Mouse (Mus musculus) lung, postnatal 0 days (tissue): ENCODE measurements around the gene Opcml. TPM values are rescaled to one million over a fixed set of nuclear protein-coding genes. Genes with fewer than 3 reads are reported as not detected.

Source experiments
- ATAC-seq: fragments of 200-750 bp; cut with Nextera tagmentation; 2 replicates; pipeline ENCODE4 v1.8.0; 2017; ENCODE audit warnings: moderate library complexity
- DNase-seq: peaks from one replicate; pipeline ENCODE4 v3.0.0-alpha.2; 2016; ENCODE audit warnings: low spot score
- H3K27ac ChIP-seq: fragments of 300-500 bp; sonication (generic); 2 replicates; pipeline ENCODE4 v1.5.1; 2014; ENCODE audit warnings: antibody characterized with exemption, mild to moderate bottlenecking, low read length, mixed read lengths
- H3K27me3 ChIP-seq: fragments of 300-500 bp; sonication (generic); replicated peaks from 2 replicates; pipeline ENCODE4 v1.6.1; 2014; ENCODE audit warnings: low read length, mixed read lengths; ENCODE audit not compliant: insufficient read depth
- H3K36me3 ChIP-seq: fragments of 300-500 bp; sonication (generic); 2 replicates; pipeline ENCODE4 v1.6.1; 2014; ENCODE audit warnings: low read length, mixed read lengths; ENCODE audit not compliant: insufficient read depth
- H3K4me1 ChIP-seq: fragments of 300-500 bp; sonication (generic); 2 replicates; pipeline ENCODE4 v1.6.1; 2014; ENCODE audit warnings: antibody characterized with exemption, low read depth, low read length, mixed read lengths; ENCODE audit not compliant: insufficient read depth
- H3K4me2 ChIP-seq: fragments of 300-500 bp; sonication (generic); replicated peaks from 2 replicates; pipeline ENCODE4 v1.6.1; 2014; ENCODE audit warnings: low read depth, mild to moderate bottlenecking, low read length, moderate library complexity, mixed read lengths
- H3K4me3 ChIP-seq: fragments of 300-500 bp; sonication (generic); 2 replicates; pipeline ENCODE4 v1.5.1; 2014; ENCODE audit warnings: low read depth, low read length
- H3K9ac ChIP-seq: fragments of 300-500 bp; sonication (generic); replicated peaks from 2 replicates; pipeline ENCODE4 v1.6.1; 2014; ENCODE audit warnings: low read depth, mild to moderate bottlenecking
- H3K9me3 ChIP-seq: fragments of 300-500 bp; sonication (generic); 2 replicates; pipeline ENCODE4 v1.6.1; 2016; ENCODE audit warnings: low read length, mixed read lengths
- CTCF ChIP-seq: IDR thresholded peaks from 2 replicates; pipeline ENCODE4 v1.5.1; 2016; ENCODE audit warnings: antibody characterized with exemption, mild to moderate bottlenecking
- EP300 ChIP-seq: IDR thresholded peaks from 2 replicates; pipeline ENCODE4 v1.6.1; 2016; ENCODE audit warnings: antibody characterized with exemption, mild to moderate bottlenecking, control low read depth
- WGBS: fragments of 180-500 bp; shearing (Covaris S2); extraction: QIAGEN DNeasy Blood & Tissue Kit; methylation state at CpG from one replicate; pipeline ENCODE4 v1.1.7; 2014; 5-methylcytosine and 5-hydroxymethylcytosine counted together
- polyA plus RNA-seq: library from polyadenylated mRNA; unstranded; fragments of >200 nt; fragmentation: Nextera tagmentation; extraction: Ambion mirVana; gene quantifications from 2 replicates; pipeline ENCODE4 v1.2.1, GENCODE M21; 2015

Gene Opcml
- polyA plus RNA-seq, 1 experiment from 2014 or later, result 2.5 TPM

DNA sequence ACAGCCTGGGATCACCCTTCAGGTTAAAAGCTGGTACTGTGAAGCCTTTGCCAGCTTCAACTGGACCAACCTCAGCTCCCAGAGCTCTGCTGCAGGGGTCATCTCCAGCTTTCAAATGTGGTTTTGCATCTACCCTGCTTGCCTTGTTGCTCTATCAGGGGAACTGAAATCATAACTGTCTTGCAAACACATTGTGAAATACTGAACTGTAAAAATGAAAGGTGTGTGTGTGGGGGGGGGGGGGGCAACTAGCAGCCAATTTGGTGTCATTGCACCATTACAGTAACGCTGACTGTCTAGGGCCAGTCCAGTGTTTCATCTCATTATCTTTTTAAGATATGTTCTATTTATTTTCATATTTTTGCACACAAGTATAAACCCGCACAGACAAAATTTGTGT is 305.6 kb downstream of the Opcml start:
- no peak overlapping the region for H3K9ac ChIP-seq
- no peak for ATAC-seq
- H3K9me3 ChIP-seq, result no peaks in the 10 kb centered on the region
- H3K36me3 ChIP-seq, result no peaks in the 10 kb centered on the region
- 88% methylated on average over 2 of the region's 2 CpGs for WGBS
- H3K4me3 ChIP-seq, result no peak overlapping the region
- DNase-seq, result no peak
- no peak overlapping the region for H3K27ac ChIP-seq
- TF ChIP-seq CTCF (no peak), EP300 (no peak)
- no peaks in the 10 kb centered on the region for H3K27me3 ChIP-seq
- no peak overlapping the region for H3K4me2 ChIP-seq
- H3K4me1 ChIP-seq, result no peaks in the 10 kb centered on the region

DNA sequence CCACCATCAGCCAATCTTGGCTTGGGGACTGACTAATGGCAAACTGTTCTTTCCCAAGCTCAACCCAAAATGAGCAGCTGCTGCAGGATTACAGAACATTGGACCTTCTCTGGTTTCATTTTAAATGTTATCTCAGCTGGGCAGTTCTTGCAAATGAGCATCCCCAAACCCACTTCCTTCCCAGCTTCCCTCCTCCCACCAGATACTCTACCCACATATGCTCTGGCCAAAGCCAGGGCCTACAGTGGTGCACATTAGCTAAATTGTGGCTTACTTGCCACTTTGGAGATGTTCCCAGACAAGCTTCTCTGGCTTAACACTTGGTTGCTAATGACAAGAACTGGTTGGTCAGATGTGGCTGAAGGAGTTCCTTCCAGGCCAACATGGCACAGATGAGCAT is 311.4 kb downstream of the Opcml start:
- ATAC-seq, result no peak
- Histone ChIP-seq H3K4me1 (no peaks in the 10 kb centered on the region), H3K9me3 (no peaks in the 10 kb centered on the region), H3K4me3 (no peak overlapping the region), H3K27me3 (no peaks in the 10 kb centered on the region), H3K36me3 (no peaks in the 10 kb centered on the region), H3K4me2 (no peak overlapping the region), H3K27ac (no peak overlapping the region), H3K9ac (no peak overlapping the region)
- TF ChIP-seq CTCF (no peak), EP300 (no peak)
- no peak for DNase-seq

DNA sequence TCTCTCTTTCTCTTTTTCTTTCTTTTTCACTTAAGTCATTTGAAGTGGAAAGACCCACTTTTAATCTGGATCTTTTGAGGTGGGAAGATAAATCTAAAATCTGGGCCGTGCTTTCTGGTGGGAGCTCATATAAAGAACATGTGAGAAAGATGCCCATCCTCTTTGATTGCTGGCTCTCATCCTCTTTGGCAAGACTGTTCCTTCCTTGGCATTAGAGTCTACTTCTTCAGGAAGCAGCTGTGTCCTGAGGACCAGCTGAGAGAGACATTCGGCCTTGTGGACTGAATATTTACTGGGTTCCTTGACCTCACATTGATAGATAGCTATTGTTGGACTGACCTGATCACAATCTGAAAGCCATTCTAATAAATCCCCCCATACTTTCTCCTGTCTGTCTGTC is 331.3 kb downstream of the Opcml start:
- H3K4me3 ChIP-seq, result no peak overlapping the region
- DNase-seq, result peak; percentile 39
- no peak overlapping the region for H3K9ac ChIP-seq
- no peak overlapping the region for H3K4me2 ChIP-seq
- no peaks in the 10 kb centered on the region for H3K36me3 ChIP-seq
- TF ChIP-seq CTCF, result no peak
- peak; percentile 77 for TF ChIP-seq EP300
- peak; percentile 47; the same call in 1 of the 2 replicates for ATAC-seq
- H3K27ac ChIP-seq, result no peak overlapping the region
- WGBS, result 73% methylated on average over 2 of the region's 2 CpGs
- no peaks in the 10 kb centered on the region for H3K9me3 ChIP-seq
- no peaks in the 10 kb centered on the region; the same call in 1 of the 2 replicates for H3K4me1 ChIP-seq
- no peaks in the 10 kb centered on the region for H3K27me3 ChIP-seq

DNA sequence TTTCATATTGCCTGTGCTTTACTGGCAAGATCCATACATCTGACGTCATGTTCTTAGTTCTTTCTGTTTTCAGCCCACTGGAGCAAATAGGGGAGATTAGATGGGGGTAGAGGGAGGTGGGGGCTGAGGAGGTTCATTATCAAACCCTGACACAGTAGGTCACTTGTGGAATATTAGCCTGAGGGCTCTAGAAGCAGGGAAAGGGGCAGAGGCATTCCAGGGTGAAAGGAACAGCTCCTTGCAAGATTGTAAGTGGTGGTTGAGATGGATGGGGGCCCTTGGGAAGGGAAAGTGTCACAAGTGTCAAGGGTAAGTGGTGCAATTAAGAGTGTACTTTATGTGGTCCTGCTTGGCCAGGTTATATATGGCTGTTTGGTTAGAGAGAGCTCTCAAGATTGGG is 338.2 kb downstream of the Opcml start:
- no peak overlapping the region for H3K9ac ChIP-seq
- H3K4me3 ChIP-seq, result no peak overlapping the region

DNA sequence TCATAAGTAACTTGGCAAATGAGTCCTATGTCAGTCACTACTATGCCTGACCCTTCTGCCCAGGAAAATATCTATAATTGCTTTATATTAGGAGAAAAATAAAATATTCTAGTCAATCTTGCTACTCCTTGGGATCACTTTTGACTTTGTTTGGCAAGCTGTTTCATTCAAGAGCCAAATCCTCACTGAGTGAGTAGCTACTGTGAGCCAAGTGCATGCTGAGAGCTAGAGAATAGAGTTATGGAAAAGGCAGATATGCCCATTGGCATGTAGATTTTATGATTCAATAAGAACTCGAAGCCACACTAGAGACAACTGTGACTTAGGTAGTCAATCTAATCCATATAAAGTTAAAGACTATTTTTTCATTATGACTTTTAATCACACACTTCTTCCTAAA is 340.9 kb downstream of the Opcml start:
- WGBS, result 70% methylated on average over 1 of the region's 1 CpGs
- no peak for TF ChIP-seq EP300
- TF ChIP-seq CTCF, result no peak

More for the DNA sequence above, 338.2 kb downstream of the Opcml start:
- no peak overlapping the region for H3K4me2 ChIP-seq
- TF ChIP-seq CTCF (no peak), EP300 (no peak)
- H3K9me3 ChIP-seq, result no peaks in the 10 kb centered on the region
- no peak for ATAC-seq
- H3K27ac ChIP-seq, result no peak overlapping the region
- H3K4me1 ChIP-seq, result peaks cover 3% of the 10 kb centered on the region; the same call in 1 of the 2 replicates
- no peaks in the 10 kb centered on the region for H3K27me3 ChIP-seq
- no peaks in the 10 kb centered on the region for H3K36me3 ChIP-seq
- no peak for DNase-seq
- 44% methylated on average over 1 of the region's 1 CpGs for WGBS

DNA sequence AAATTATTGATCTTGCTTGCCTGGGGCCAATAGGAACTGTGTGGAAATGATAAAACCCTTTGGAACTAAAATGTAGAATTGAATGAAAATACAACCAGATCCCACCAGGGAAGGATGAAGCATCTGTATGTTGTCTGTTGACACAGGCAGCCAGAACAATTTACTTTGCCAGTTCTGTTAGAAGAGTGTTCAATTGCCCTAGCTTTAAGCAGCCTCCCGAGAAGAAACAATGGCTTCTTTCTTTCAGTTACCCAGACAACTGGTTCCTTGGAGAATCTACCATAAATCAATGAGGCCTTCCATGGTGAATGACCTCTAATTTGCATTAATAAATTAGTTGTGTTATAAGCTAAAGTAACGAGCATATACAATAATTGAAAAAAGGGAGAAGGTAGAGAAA is 346.0 kb downstream of the Opcml start:
- ATAC-seq (no peak), DNase-seq (no peak)
- Histone ChIP-seq H3K36me3 (no peaks in the 10 kb centered on the region), H3K4me2 (no peak overlapping the region), H3K27ac (no peak overlapping the region), H3K4me1 (no peaks in the 10 kb centered on the region), H3K9me3 (no peaks in the 10 kb centered on the region), H3K4me3 (no peak overlapping the region), H3K27me3 (no peaks in the 10 kb centered on the region), H3K9ac (no peak overlapping the region)
- TF ChIP-seq CTCF (no peak), EP300 (no peak)
- WGBS, result 54% methylated on average over 2 of the region's 2 CpGs

More for the DNA sequence above, 340.9 kb downstream of the Opcml start:
- Histone ChIP-seq H3K4me3 (no peak overlapping the region), H3K9ac (no peak overlapping the region), H3K27me3 (no peaks in the 10 kb centered on the region), H3K4me2 (no peak overlapping the region), H3K36me3 (no peaks in the 10 kb centered on the region), H3K4me1 (peaks cover 3% of the 10 kb centered on the region; the same call in 1 of the 2 replicates), H3K9me3 (no peaks in the 10 kb centered on the region), H3K27ac (no peak overlapping the region)
- DNase-seq (no peak), ATAC-seq (no peak)
